Mouse (Mus musculus) small intestine, adult 2 months (tissue): Measurements from ENCODE around the gene Serpinf2. TPM values are rescaled to one million over a fixed set of nuclear protein-coding genes. Genes with fewer than 3 reads are reported as not detected.
A peak's percentile ranks its signal among the peaks of the same experiment; 100 is the strongest.

Experiments used
- H3K27ac ChIP-seq: fragments of 200-500 bp; 2 replicates; pipeline ENCODE4 v1.5.1; 2012; ENCODE audit warnings: low read depth, low read length, control low read depth, inconsistent platforms; ENCODE audit not compliant: insufficient read depth
- H3K27me3 ChIP-seq: fragments of 200-500 bp; 2 replicates; pipeline ENCODE4 v1.6.1; 2012; ENCODE audit warnings: mild to moderate bottlenecking, moderate library complexity, low read length, inconsistent platforms; ENCODE audit not compliant: control insufficient read depth, insufficient read depth
- H3K36me3 ChIP-seq: fragments of 200-500 bp; 2 replicates; pipeline ENCODE4 v1.6.1; 2012; ENCODE audit warnings: mild to moderate bottlenecking, low read length, control low read depth, inconsistent platforms; ENCODE audit not compliant: control insufficient read depth, insufficient read depth
- H3K4me1 ChIP-seq: fragments of 200-500 bp; 2 replicates; pipeline ENCODE4 v1.6.1; 2012; ENCODE audit warnings: low read length, inconsistent platforms, mixed read lengths; ENCODE audit not compliant: control insufficient read depth, insufficient read depth, insufficient read length
- H3K4me3 ChIP-seq: fragments of 200-500 bp; 2 replicates; pipeline ENCODE4 v1.5.1; 2012; ENCODE audit warnings: low read depth, mild to moderate bottlenecking, control low read depth, inconsistent platforms, low read length, moderate library complexity
- CTCF ChIP-seq: fragments of 200-500 bp; IDR thresholded peaks from 2 replicates; pipeline ENCODE4 v1.5.1; 2012; ENCODE audit warnings: low read depth, mild to moderate bottlenecking, control low read depth, inconsistent platforms, low read length, moderate library complexity, mixed read lengths; ENCODE audit not compliant: insufficient replicate concordance, insufficient read length; ENCODE audit errors: extremely low read depth
- POLR2A ChIP-seq: fragments of 200-500 bp; IDR thresholded peaks from 2 replicates; pipeline ENCODE4 v1.6.1; 2012; ENCODE audit warnings: low read depth, mild to moderate bottlenecking, control low read depth, inconsistent platforms, low read length, moderate library complexity
- WGBS: fragments of 180-500 bp; shearing (Covaris S2); methylation state at CpG from one replicate; pipeline ENCODE4 v1.1.7; 2018; 5-methylcytosine and 5-hydroxymethylcytosine counted together
- polyA plus RNA-seq: library from polyadenylated mRNA; depleted of rRNA; stranded (reverse); fragments of >200 nt; gene quantifications from 2 replicates; pipeline ENCODE4 v1.2.3, GENCODE M21; 2012

The Serpinf2 gene
- polyA plus RNA-seq, 1 experiment = 4.3 TPM

GRCm38 (mm10) chr11:75431307-75431706 lies 8.1 kb downstream of the Serpinf2 start:
- H3K4me3 ChIP-seq = no peak overlapping the region
- no peaks in the 10 kb centered on the region for H3K4me1 ChIP-seq
- no peak overlapping the region for H3K27ac ChIP-seq
- no peaks in the 10 kb centered on the region for H3K36me3 ChIP-seq
- WGBS = 52% methylated on average over 11 of the region's 11 CpGs
- TF ChIP-seq CTCF = no peak
- TF ChIP-seq POLR2A = no peak
- no peaks in the 10 kb centered on the region for H3K27me3 ChIP-seq

GRCm38 (mm10) chr11:75429019-75429705 lies 10.2 kb downstream of the Serpinf2 start:
- 59% methylated on average over 9 of the region's 9 CpGs for WGBS
- H3K27ac ChIP-seq = no peak overlapping the region
- H3K36me3 ChIP-seq = no peaks in the 10 kb centered on the region
- no peaks in the 10 kb centered on the region for H3K4me1 ChIP-seq
- TF ChIP-seq POLR2A (peak; percentile 14; the same call in 1 of the 2 replicates), CTCF (no peak)
- no peak overlapping the region for H3K4me3 ChIP-seq
- H3K27me3 ChIP-seq = no peaks in the 10 kb centered on the region

GRCm38 (mm10) chr11:75424459-75424858 lies 14.9 kb downstream of the Serpinf2 start:
- H3K36me3 ChIP-seq = no peaks in the 10 kb centered on the region

GRCm38 (mm10) chr11:75424033-75424432 lies 15.4 kb downstream of the Serpinf2 start:
- no peaks in the 10 kb centered on the region for H3K4me1 ChIP-seq
- H3K36me3 ChIP-seq = no peaks in the 10 kb centered on the region
- no peaks in the 10 kb centered on the region for H3K27me3 ChIP-seq
- 50% methylated on average over 9 of the region's 9 CpGs for WGBS
- TF ChIP-seq POLR2A (no peak), CTCF (no peak)
- no peak overlapping the region for H3K4me3 ChIP-seq
- no peak overlapping the region for H3K27ac ChIP-seq

More at GRCm38 (mm10) chr11:75424459-75424858, 14.9 kb downstream of the Serpinf2 start:
- H3K27ac ChIP-seq = no peak overlapping the region
- no peak overlapping the region for H3K4me3 ChIP-seq
- no peaks in the 10 kb centered on the region for H3K27me3 ChIP-seq
- TF ChIP-seq POLR2A (no peak), CTCF (no peak)
- no peaks in the 10 kb centered on the region for H3K4me1 ChIP-seq
- WGBS = 64% methylated on average over 3 of the region's 3 CpGs

GRCm38 (mm10) chr11:75423091-75423490 lies 16.3 kb downstream of the Serpinf2 start:
- TF ChIP-seq POLR2A (no peak), CTCF (no peak)
- no peak overlapping the region for H3K27ac ChIP-seq

GRCm38 (mm10) chr11:75422013-75422792 lies 17.2 kb downstream of the Serpinf2 start, which contains the start of gene Serpinf1:
Serpinf1 (minus strand) TSS chr11:75422701.
- no peak within 1 kb of the TSS for H3K27ac ChIP-seq
- WGBS = 62% methylated on average over 10 of the region's 10 CpGs

More at GRCm38 (mm10) chr11:75423091-75423490, 16.3 kb downstream of the Serpinf2 start:
- no peaks in the 10 kb centered on the region for H3K27me3 ChIP-seq
- no peaks in the 10 kb centered on the region for H3K36me3 ChIP-seq
- H3K4me1 ChIP-seq = no peaks in the 10 kb centered on the region
- whole genome bisulfite sequencing = 81% methylated on average over 3 of the region's 3 CpGs
- H3K4me3 ChIP-seq = no peak overlapping the region

GRCm38 (mm10) chr11:75421375-75422012 lies 17.9 kb downstream of the Serpinf2 start:
- Histone ChIP-seq H3K27me3 (no peaks in the 10 kb centered on the region), H3K4me1 (no peaks in the 10 kb centered on the region), H3K27ac (no peak overlapping the region), H3K4me3 (no peak overlapping the region), H3K36me3 (no peaks in the 10 kb centered on the region)
- TF ChIP-seq POLR2A (no peak), CTCF (no peak)
- 72% methylated on average over 6 of the region's 6 CpGs for WGBS

More at GRCm38 (mm10) chr11:75422013-75422792, 17.2 kb downstream of the Serpinf2 start, which contains the start of gene Serpinf1:
- H3K4me1 ChIP-seq = no peaks in the 10 kb centered on the region
- TF ChIP-seq POLR2A (no peak), CTCF (no peak)
- H3K36me3 ChIP-seq = no peaks in the 10 kb centered on the region
- H3K27me3 ChIP-seq = no peaks in the 10 kb centered on the region
- H3K4me3 ChIP-seq = no peak within 1 kb of the TSS
